Mouse (Mus musculus) heart, postnatal 0 days (tissue): Measurements from ENCODE around the gene Tppp3. TPM values are rescaled to one million over a fixed set of nuclear protein-coding genes. Genes with fewer than 3 reads are reported as not detected.

Source experiments
- ATAC-seq: fragments of 200-750 bp; cut with Nextera tagmentation; 2 replicates; pipeline ENCODE4 v1.8.0; 2017; ENCODE audit warnings: low read depth, moderate number of reproducible peaks, moderate library complexity; ENCODE audit not compliant: insufficient read depth
- DNase-seq: peaks from one replicate; pipeline ENCODE4 v3.0.0-alpha.2; 2016; ENCODE audit warnings: low spot score
- H3K27ac ChIP-seq: fragments of 300-500 bp; sonication (generic); 2 replicates; pipeline ENCODE4 v1.5.1; 2014; ENCODE audit warnings: low read depth, mild to moderate bottlenecking
- H3K27me3 ChIP-seq: fragments of 300-500 bp; sonication (generic); 2 replicates; pipeline ENCODE4 v1.6.1; 2014; ENCODE audit warnings: low read length, mixed read lengths; ENCODE audit not compliant: control insufficient read depth, insufficient read depth
- H3K36me3 ChIP-seq: fragments of 300-500 bp; sonication (generic); replicated peaks from 2 replicates; pipeline ENCODE4 v1.6.1; 2014; ENCODE audit warnings: low read length, mixed read lengths; ENCODE audit not compliant: control insufficient read depth, insufficient read depth
- H3K4me1 ChIP-seq: fragments of 300-500 bp; sonication (generic); 2 replicates; pipeline ENCODE4 v1.6.1; 2014; ENCODE audit warnings: antibody characterized with exemption; ENCODE audit not compliant: control insufficient read depth, insufficient read depth
- H3K4me2 ChIP-seq: fragments of 300-500 bp; sonication (generic); 2 replicates; pipeline ENCODE4 v1.6.1; 2014; ENCODE audit warnings: low read depth, mild to moderate bottlenecking, low read length, moderate library complexity
- H3K4me3 ChIP-seq: fragments of 300-500 bp; sonication (generic); 2 replicates; pipeline ENCODE4 v1.5.1; 2014; ENCODE audit warnings: low read depth, low read length
- H3K9ac ChIP-seq: fragments of 300-500 bp; sonication (generic); replicated peaks from 2 replicates; pipeline ENCODE4 v1.6.1; 2014; ENCODE audit warnings: low read depth, low read length, mixed read lengths
- H3K9me3 ChIP-seq: fragments of 300-500 bp; sonication (generic); replicated peaks from 2 replicates; pipeline ENCODE4 v1.6.1; 2016; ENCODE audit warnings: low read length; ENCODE audit not compliant: control insufficient read depth
- CTCF ChIP-seq: IDR thresholded peaks from 2 replicates; pipeline ENCODE4 v1.5.1; 2016; ENCODE audit warnings: antibody characterized with exemption, control low read depth, low read depth
- EP300 ChIP-seq: IDR thresholded peaks from 2 replicates; pipeline ENCODE4 v1.6.1; 2016; ENCODE audit warnings: antibody characterized with exemption, low read depth
- WGBS: fragments of 180-500 bp; shearing (Covaris S2); extraction: QIAGEN DNeasy Blood & Tissue Kit; methylation state at CpG from one replicate; pipeline ENCODE4 v1.1.7; 2014; 5-methylcytosine and 5-hydroxymethylcytosine counted together
- polyA plus RNA-seq: library from polyadenylated mRNA; unstranded; fragments of >200 nt; fragmentation: Nextera tagmentation; extraction: Ambion mirVana; gene quantifications from 2 replicates; pipeline ENCODE4 v1.2.1, GENCODE M21; 2015
- total RNA-seq: library from RNA; depleted of rRNA; stranded (reverse); fragments of >200 nt; gene quantifications from 2 replicates; pipeline ENCODE4 v1.2.3, GENCODE M21; 2014; ENCODE audit warnings: low replicate concordance

The Tppp3 gene
- total and polyA plus RNA-seq, 2 experiments from 2014 or later: 12.9 to 37.8 TPM

DNA sequence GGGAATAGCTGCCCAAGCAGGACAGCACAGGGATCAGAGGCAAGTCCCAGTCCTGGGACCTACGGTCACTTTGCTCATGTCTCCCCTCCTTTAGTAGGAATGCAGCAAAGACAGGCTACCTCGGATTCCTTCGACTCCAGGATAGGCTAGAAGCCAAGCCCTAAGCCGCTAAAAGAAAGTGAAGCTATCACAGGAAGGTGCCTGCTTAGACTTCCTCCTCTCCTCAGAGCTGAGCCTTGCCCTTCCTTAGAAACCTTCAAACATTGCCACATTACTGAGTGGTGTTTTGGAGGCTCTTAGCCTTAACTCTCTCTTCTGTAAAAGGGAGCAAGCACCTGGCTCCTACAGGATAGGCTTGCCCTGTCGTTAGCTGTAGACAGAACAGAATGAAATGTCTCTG lies 3.4 kb upstream of the Tppp3 start:
- H3K4me2 ChIP-seq: peak overlapping the region; percentile 24; the same call in 1 of the 2 replicates
- no peaks in the 10 kb centered on the region for H3K27me3 ChIP-seq
- no peak overlapping the region; the same call in 1 of the 2 replicates for H3K9ac ChIP-seq
- no peaks in the 10 kb centered on the region for H3K9me3 ChIP-seq
- 17% methylated on average over 5 of the region's 5 CpGs for WGBS
- TF ChIP-seq EP300: no peak
- TF ChIP-seq CTCF: no peak
- DNase-seq (no peak), ATAC-seq (no peak)
- H3K27ac ChIP-seq: peak overlapping the region; percentile 65
- H3K4me1 ChIP-seq: peaks cover 25% of the 10 kb centered on the region
- H3K36me3 ChIP-seq: peaks cover 16% of the 10 kb centered on the region
- H3K4me3 ChIP-seq: no peak overlapping the region

- Histone ChIP-seq H3K9ac (no peak overlapping the region), H3K4me1 (peaks cover 29% of the 10 kb centered on the region), H3K4me3 (no peak overlapping the region), H3K9me3 (no peaks in the 10 kb centered on the region), H3K4me2 (peak overlapping the region; percentile 24; the same call in 1 of the 2 replicates), H3K27ac (peak overlapping the region; percentile 65), H3K27me3 (no peaks in the 10 kb centered on the region), H3K36me3 (peaks cover 13% of the 10 kb centered on the region)
- WGBS: 39% methylated on average over 17 of the region's 17 CpGs
- DNase-seq (peak; percentile 86), ATAC-seq (no peak)
- TF ChIP-seq CTCF: no peak
- no peak for TF ChIP-seq EP300
Measured at GRCm38 (mm10) chr8:105473816-105474606, 2.7 kb upstream of the Tppp3 start.

GRCm38 (mm10) chr8:105472983-105473382 lies 1.7 kb upstream of the Tppp3 start:
- ATAC-seq: no peak
- Histone ChIP-seq H3K4me1 (peaks cover 32% of the 10 kb centered on the region), H3K27me3 (no peaks in the 10 kb centered on the region), H3K36me3 (peaks cover 12% of the 10 kb centered on the region), H3K4me2 (no peak overlapping the region), H3K4me3 (no peak overlapping the region), H3K9ac (no peak overlapping the region), H3K27ac (no peak overlapping the region), H3K9me3 (no peaks in the 10 kb centered on the region)
- WGBS: 82% methylated on average over 9 of the region's 9 CpGs
- DNase-seq: no peak
- no peak for TF ChIP-seq EP300

GRCm38 (mm10) chr8:105472414-105472932 lies 1.1 kb upstream of the Tppp3 start:
- ATAC-seq: no peak
- peaks cover 12% of the 10 kb centered on the region for H3K36me3 ChIP-seq
- WGBS: 66% methylated on average over 23 of the region's 23 CpGs
- TF ChIP-seq CTCF: no peak
- TF ChIP-seq EP300: no peak
- DNase-seq: no peak
- H3K27me3 ChIP-seq: no peaks in the 10 kb centered on the region
- H3K4me1 ChIP-seq: peaks cover 28% of the 10 kb centered on the region
- H3K9me3 ChIP-seq: no peaks in the 10 kb centered on the region
- H3K27ac ChIP-seq: no peak overlapping the region
- H3K4me3 ChIP-seq: no peak overlapping the region
- H3K4me2 ChIP-seq: no peak overlapping the region
- no peak overlapping the region for H3K9ac ChIP-seq

GRCm38 (mm10) chr8:105470681-105471313 lies 529 bp downstream of the Tppp3 start:
- DNase-seq: no peak
- Histone ChIP-seq H3K27ac (no peak overlapping the region), H3K27me3 (no peaks in the 10 kb centered on the region), H3K4me1 (peaks cover 30% of the 10 kb centered on the region), H3K9ac (no peak overlapping the region), H3K4me3 (peak overlapping the region; percentile 37), H3K9me3 (no peaks in the 10 kb centered on the region), H3K4me2 (peak overlapping the region; percentile 64), H3K36me3 (peaks cover 12% of the 10 kb centered on the region)
- ATAC-seq: no peak
- 27% methylated on average over 11 of the region's 11 CpGs for WGBS
- no peak for TF ChIP-seq CTCF
- TF ChIP-seq EP300: no peak
